ENCODE assay signal across 8 mouse cellular contexts in the genomic region with DNA sequence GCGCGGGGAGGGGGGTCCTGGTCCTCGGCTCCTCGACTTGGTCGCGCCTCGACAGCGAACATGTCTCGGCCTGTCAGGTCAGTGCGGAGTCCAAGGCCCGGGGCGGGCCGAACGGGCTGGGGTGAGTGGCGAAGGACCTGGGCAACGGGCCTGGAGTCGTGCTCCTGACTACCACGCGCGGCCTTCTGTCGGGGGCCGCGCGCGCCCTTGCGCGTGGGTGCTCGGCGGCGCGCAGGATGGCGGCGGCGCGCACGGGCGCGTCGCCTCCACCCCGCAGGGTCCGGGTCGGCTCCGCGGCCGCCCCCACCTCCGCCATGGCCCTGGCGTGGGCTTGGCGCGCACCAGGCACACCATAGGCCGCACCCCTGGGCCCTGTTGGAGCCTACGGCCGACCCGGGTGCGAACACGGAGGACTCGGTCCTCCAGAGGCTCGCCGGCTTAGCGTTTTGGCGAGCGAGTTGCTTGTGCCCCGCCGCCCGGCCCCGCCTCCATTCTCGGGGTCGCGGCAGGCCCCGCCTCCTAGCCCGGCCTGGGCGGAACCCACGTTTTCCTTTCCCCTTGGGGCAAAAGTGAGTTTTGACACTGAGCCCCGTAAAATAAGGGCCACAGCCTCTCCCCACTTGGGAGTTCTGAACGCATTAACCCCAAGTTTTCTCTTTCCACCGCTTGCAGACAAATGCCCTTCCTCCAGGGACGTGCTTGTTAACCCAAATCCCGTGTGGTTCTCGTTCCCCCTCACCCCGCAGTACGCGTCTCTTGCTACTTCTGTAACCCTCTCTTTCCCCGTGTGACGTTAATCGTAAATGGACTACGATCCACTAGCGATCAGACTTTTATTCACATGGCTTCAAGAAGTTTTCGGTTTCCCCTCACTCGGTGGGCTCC. TPM values are rescaled to one million over a fixed set of nuclear protein-coding genes. Genes with fewer than 3 reads are reported as not detected.
DNase-seq lines count a peak whose midpoint lies in the region; ATAC-seq and TF ChIP-seq lines count a peak whose summit lies in the region.

No protein-coding gene starts in this region.

- under 1% methylated on average over 87 of the region's 88 CpGs for whole genome bisulfite sequencing in heart, embryonic 12.5 days
- under 1% methylated on average over 76 of the region's 88 CpGs for WGBS in kidney, embryonic 16.5 days
- under 1% methylated on average over 83 of the region's 88 CpGs for WGBS in liver, embryonic 11.5 days

- H3K4me2 ChIP-seq in heart, embryonic 12.5 days = peak overlapping the region; percentile 74
- peak overlapping the region; percentile 82 for H3K4me2 ChIP-seq in kidney, embryonic 16.5 days (replicated peaks; ENCODE audit: low read depth, low read length)
- H3K4me2 ChIP-seq in liver, embryonic 11.5 days = peak overlapping the region; percentile 83
- H3K4me2 ChIP-seq in myocyte (ENCODE audit: low read depth) = peak overlapping the region; percentile 96

- H3ac ChIP-seq in myocyte (ENCODE audit: control insufficient read depth, insufficient read length) = peak overlapping the region; percentile 54

- TF ChIP-seq POLR2A in myocyte (IDR thresholded peaks at IDR 0.05; ENCODE audit: insufficient read length, low read depth) = peak; percentile 64

- peak; percentile 89 for DNase-seq in CD4-positive helper T cell, adult 2 months (ENCODE audit: low read depth, low spot score)
- peak; percentile 74 for DNase-seq in brain, adult 2 months (ENCODE audit: low read depth, low spot score)
- DNase-seq in liver, embryonic 11.5 days (ENCODE audit: low spot score) = peak; percentile 88
- peak; percentile 88 to 93 for DNase-seq in spleen, postnatal 4 days (ENCODE audit: low spot score in 2 of 2)

- peak overlapping the region; percentile 96 for H3K9ac ChIP-seq in heart, embryonic 12.5 days
- peak overlapping the region; percentile 99 for H3K9ac ChIP-seq in kidney, embryonic 16.5 days (replicated peaks; ENCODE audit: low read length)
- H3K9ac ChIP-seq in liver, embryonic 11.5 days (ENCODE audit: low read depth, low read length) = peak overlapping the region; percentile 100

- H3K27me3 ChIP-seq in erythroblast, embryonic 14.5 days (ENCODE audit: control insufficient read depth) = peaks cover 31% of the 10 kb centered on the region
- H3K27me3 ChIP-seq in heart, embryonic 12.5 days (replicated peaks) = peaks cover 23% of the 10 kb centered on the region
- H3K27me3 ChIP-seq in kidney, embryonic 16.5 days (ENCODE audit: insufficient read depth, low read length) = peaks cover 5% of the 10 kb centered on the region; the same call in 1 of the 2 replicates
- no peaks in the 10 kb centered on the region for H3K27me3 ChIP-seq in liver, embryonic 11.5 days (replicated peaks; ENCODE audit: control insufficient read depth, insufficient read depth, low read length)
- no peaks in the 10 kb centered on the region for H3K27me3 ChIP-seq in myocyte (ENCODE audit: control insufficient read depth, insufficient read depth, insufficient read length)

- peaks cover 30% of the 10 kb centered on the region for H3K36me3 ChIP-seq in erythroblast, embryonic 14.5 days (ENCODE audit: control insufficient read depth)
- peaks cover 4% of the 10 kb centered on the region; the same call in 1 of the 2 replicates for H3K36me3 ChIP-seq in heart, embryonic 12.5 days
- H3K36me3 ChIP-seq in kidney, embryonic 16.5 days (ENCODE audit: insufficient read depth, low read length) = 0 out of 2 replicates have a peak, but pooled peaks cover under 1% of the 10 kb centered on the region
- H3K36me3 ChIP-seq in liver, embryonic 11.5 days (ENCODE audit: control insufficient read depth, insufficient read depth, low read length) = no peaks in the 10 kb centered on the region; the same call in 1 of the 2 replicates
- H3K36me3 ChIP-seq in myocyte (ENCODE audit: control insufficient read depth, insufficient read depth) = no peaks in the 10 kb centered on the region

- H3K27ac ChIP-seq in heart, embryonic 12.5 days (ENCODE audit: poor library complexity, severe bottlenecking) = peak overlapping the region; percentile 95
- H3K27ac ChIP-seq in kidney, embryonic 16.5 days (ENCODE audit: low read length) = peak overlapping the region; percentile 98
- H3K27ac ChIP-seq in liver, embryonic 11.5 days (ENCODE audit: low read depth, low read length) = peak overlapping the region; percentile 97

- peak overlapping the region; percentile 99 for H3K4me3 ChIP-seq in erythroblast, embryonic 14.5 days (replicated peaks)
- H3K4me3 ChIP-seq in heart, embryonic 12.5 days = peak overlapping the region; percentile 91
- H3K4me3 ChIP-seq in kidney, embryonic 16.5 days (ENCODE audit: low read length) = peak overlapping the region; percentile 97
- H3K4me3 ChIP-seq in liver, embryonic 11.5 days (ENCODE audit: low read depth, low read length) = peak overlapping the region; percentile 95
- H3K4me3 ChIP-seq in myocyte = peak overlapping the region; percentile 62

- peak; percentile 84 for ATAC-seq in heart, embryonic 12.5 days (ENCODE audit: insufficient number of reproducible peaks, low FRiP score)
- peak; percentile 88 for ATAC-seq in kidney, embryonic 16.5 days (ENCODE audit: low FRiP score, low TSS enrichment)
- ATAC-seq in liver, embryonic 11.5 days (replicated peaks; ENCODE audit: low FRiP score) = peak; percentile 77

- H3K79me2 ChIP-seq in myocyte (ENCODE audit: control insufficient read depth, insufficient read depth) = peaks cover 51% of the 10 kb centered on the region

- peaks cover 28% of the 10 kb centered on the region for H3K4me1 ChIP-seq in erythroblast, embryonic 14.5 days (ENCODE audit: control insufficient read depth)
- peaks cover 14% of the 10 kb centered on the region for H3K4me1 ChIP-seq in heart, embryonic 12.5 days (replicated peaks)
- H3K4me1 ChIP-seq in kidney, embryonic 16.5 days (ENCODE audit: insufficient read depth, low read length) = peaks cover 17% of the 10 kb centered on the region
- peaks cover 6% of the 10 kb centered on the region; the same call in 1 of the 2 replicates for H3K4me1 ChIP-seq in liver, embryonic 11.5 days (replicated peaks; ENCODE audit: control insufficient read depth, insufficient read depth, low read length)

- peaks cover 3% of the 10 kb centered on the region; the same call in 1 of the 2 replicates for H3K9me3 ChIP-seq in erythroblast, embryonic 14.5 days (ENCODE audit: control insufficient read depth, low read length)
- no peaks in the 10 kb centered on the region for H3K9me3 ChIP-seq in heart, embryonic 12.5 days (replicated peaks)
- no peaks in the 10 kb centered on the region for H3K9me3 ChIP-seq in kidney, embryonic 16.5 days (ENCODE audit: low read length)
- H3K9me3 ChIP-seq in liver, embryonic 11.5 days (ENCODE audit: control insufficient read depth, low read length) = no peaks in the 10 kb centered on the region

TF ChIP-seq in myocyte, 11 proteins besides CTCF, POLR2A, EP300 and RAD21:
- TF ChIP-seq E2F4 (IDR thresholded peaks at IDR 0.05; ENCODE audit: insufficient read depth) (no peak), REST (IDR thresholded peaks at IDR 0.05; ENCODE audit: insufficient read depth, insufficient read length) (no peak), POLR2AphosphoS2 (IDR thresholded peaks at IDR 0.05; ENCODE audit: insufficient read length, low read depth) (peak; percentile 74), TCF12 (IDR thresholded peaks at IDR 0.05; ENCODE audit: insufficient read depth, poor library complexity, severe bottlenecking) (no peak)
TF ChIP-seq in myocyte: peak in this region for 1.

RNA-seq across cellular contexts. Expression of gene Nucks1, which starts 0.6 kb away (rescaled TPM):
- polyA plus RNA-seq in erythroblast, embryonic 14.5 days (2012) = 1.1 and 1.3 TPM in 2 replicates
- polyA plus RNA-seq in heart, embryonic 12.5 days (2016; fragmentation: Nextera tagmentation; extraction: Ambion mirVana) = 72.9 and 79.3 TPM in 2 replicates
- polyA plus RNA-seq in kidney, embryonic 16.5 days (2015; fragmentation: Nextera tagmentation; extraction: Ambion mirVana) = 77.9 and 83.0 TPM in 2 replicates
- polyA plus RNA-seq in liver, embryonic 11.5 days (2014; fragmentation: Nextera tagmentation; extraction: Ambion mirVana) = 52.3 and 53.2 TPM in 2 replicates
- polyA plus RNA-seq in myocyte (2012; fragmentation: generic; extraction: Trizol) = 20.6 TPM

RNA-seq across cellular contexts. Expression of gene Rab29, which starts 43.9 kb away (rescaled TPM):
- polyA plus RNA-seq in erythroblast, embryonic 14.5 days (2012) = 0.15 and 0.17 TPM in 2 replicates
- polyA plus RNA-seq in heart, embryonic 12.5 days (2016; fragmentation: Nextera tagmentation; extraction: Ambion mirVana) = 12.4 and 13.2 TPM in 2 replicates
- 20.1 and 21.6 TPM in 2 replicates for polyA plus RNA-seq in kidney, embryonic 16.5 days (2015; fragmentation: Nextera tagmentation; extraction: Ambion mirVana)
- polyA plus RNA-seq in liver, embryonic 11.5 days (2014; fragmentation: Nextera tagmentation; extraction: Ambion mirVana) = 20.4 and 20.6 TPM in 2 replicates
- 3.5 TPM for polyA plus RNA-seq in myocyte (2012; fragmentation: generic; extraction: Trizol)

RNA-seq across cellular contexts. Expression of gene Slc45a3, which starts 51.9 kb away (rescaled TPM):
- 0.02 and 0.03 TPM in 2 replicates for polyA plus RNA-seq in erythroblast, embryonic 14.5 days (2012)
- polyA plus RNA-seq in heart, embryonic 12.5 days (2016; fragmentation: Nextera tagmentation; extraction: Ambion mirVana) = 1.7 and 2.0 TPM in 2 replicates
- 8.6 and 9.7 TPM in 2 replicates for polyA plus RNA-seq in kidney, embryonic 16.5 days (2015; fragmentation: Nextera tagmentation; extraction: Ambion mirVana)
- polyA plus RNA-seq in liver, embryonic 11.5 days (2014; fragmentation: Nextera tagmentation; extraction: Ambion mirVana) = 3.5 and 3.8 TPM in 2 replicates
- polyA plus RNA-seq in myocyte (2012; fragmentation: generic; extraction: Trizol) = 0.74 TPM

Comparison
In these comparisons a context has a peak if more than half of its experiments do, and no peak if none do; other contexts are left out.
1. Peak in every context shown above with its lines: DNase-seq, ATAC-seq, H3K4me3 ChIP-seq and H3K27ac ChIP-seq.